Mouse (Mus musculus) adrenal gland, postnatal 4 days (tissue): Measurements from ENCODE around the gene Gm48552. TPM values are rescaled to one million over a fixed set of nuclear protein-coding genes. Genes with fewer than 3 reads are reported as not detected.
A peak's percentile ranks its signal among the peaks of the same experiment; 100 is the strongest.

Experiments
- DNase-seq, 2 experiments: peaks; one replicate each; pipeline ENCODE4 v3.0.0; 2021 to 2022; ENCODE audit warnings: low spot score in 2 of 2, mixed read lengths in 2 of 2
- total RNA-seq, 2 experiments: library from RNA; stranded (reverse); gene quantifications; 2 replicates each; pipeline ENCODE4 v1.2.3; 2021

The Gm48552 gene
- total RNA-seq, 2 experiments from 2014 or later, result 2.6 to 4.1 TPM

DNA sequence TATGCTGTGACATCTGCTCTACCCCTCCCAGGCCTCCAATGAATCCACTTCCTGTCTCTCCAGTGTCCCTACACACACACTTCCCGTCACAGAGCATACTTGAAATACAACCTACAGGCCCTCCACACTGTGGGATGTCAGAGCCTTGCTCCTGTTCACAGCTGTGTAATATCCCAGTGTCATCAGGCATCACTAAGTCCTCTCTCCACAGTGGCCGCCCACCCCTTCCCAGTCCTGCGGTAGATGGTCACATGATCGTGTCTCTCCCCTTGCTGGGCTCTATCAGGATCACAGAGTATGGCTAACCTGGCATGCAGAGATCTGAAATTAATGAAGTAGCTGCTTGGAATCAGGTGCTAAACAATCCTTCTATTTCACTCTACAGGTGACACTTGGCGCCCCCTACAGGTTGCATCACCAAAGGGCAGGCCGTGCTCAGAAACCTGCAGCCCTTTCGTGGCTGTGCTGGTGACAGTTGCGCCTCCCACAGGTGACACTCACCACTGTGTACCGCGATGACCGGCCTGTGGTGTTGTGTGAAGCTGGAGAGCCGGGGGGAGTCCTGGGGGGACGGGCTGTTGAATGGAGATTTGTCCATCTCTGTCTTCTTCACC lies 16.9 kb downstream of the Gm48552 start:
- no peak for DNase-seq

DNA sequence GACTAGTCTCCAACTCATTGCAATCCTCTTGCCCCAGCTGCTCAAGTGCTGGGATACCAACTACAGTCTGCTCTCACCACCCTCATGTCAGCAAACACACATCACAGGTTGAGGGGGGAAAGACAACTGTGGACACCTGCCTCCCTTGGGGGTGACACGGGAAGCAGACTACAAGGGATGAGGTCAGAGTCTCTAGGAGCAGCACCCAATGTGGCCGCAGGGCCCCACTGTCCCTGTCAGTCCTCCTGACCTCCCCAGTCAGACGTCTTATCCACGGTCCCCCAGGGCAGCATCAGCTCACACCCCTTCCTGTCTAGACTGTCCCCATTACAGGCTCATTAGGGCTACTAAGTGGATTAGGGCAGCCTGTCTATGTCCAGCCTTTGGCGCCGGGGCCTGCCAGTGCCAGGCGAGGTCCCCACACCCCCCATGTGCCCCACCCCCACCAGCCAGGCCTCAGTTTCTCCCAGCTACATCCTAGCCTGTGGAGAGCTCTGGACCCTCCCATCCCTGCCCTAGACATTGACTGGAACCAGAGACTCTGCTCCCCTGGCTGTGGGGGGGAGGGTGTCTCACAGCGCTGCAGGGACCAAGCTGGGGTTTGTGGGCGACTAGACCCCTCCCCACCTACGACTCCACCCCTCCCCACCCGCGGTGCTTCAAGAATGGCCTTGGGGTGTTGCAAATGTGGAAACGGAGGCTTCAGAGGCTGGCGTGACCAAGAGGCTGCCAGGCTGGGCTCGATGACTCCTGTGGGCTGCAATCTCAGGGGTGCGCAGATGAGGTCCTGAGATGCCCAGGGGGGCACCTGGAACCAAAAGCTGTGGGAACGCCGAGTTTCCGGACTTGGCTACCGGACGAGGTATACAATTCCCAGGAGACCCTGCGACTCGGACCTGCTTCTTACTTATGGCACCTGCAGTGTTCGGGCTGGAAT lies 18.0 kb downstream of the Gm48552 start:
- DNase-seq, result no peak

- DNase-seq, result no peak
Observed at GRCm38 (mm10) chr10:81407539-81408423, 19.0 kb downstream of the Gm48552 start.

DNA sequence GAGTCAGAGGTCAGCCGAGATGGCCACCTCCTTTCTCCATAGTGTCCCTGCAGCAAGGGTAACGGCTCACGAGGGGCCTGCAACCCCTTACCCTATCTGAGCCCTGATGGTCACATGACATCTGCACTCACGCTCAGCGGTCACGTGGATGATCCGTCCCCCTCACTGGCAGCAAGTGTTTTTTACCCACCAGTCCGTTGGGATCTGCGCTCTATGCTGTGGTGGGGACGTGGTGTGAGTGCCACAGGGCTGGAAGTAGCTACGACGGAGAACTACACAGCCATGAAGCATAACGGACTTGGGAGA lies 19.6 kb downstream of the Gm48552 start:
- no peak for DNase-seq

DNA sequence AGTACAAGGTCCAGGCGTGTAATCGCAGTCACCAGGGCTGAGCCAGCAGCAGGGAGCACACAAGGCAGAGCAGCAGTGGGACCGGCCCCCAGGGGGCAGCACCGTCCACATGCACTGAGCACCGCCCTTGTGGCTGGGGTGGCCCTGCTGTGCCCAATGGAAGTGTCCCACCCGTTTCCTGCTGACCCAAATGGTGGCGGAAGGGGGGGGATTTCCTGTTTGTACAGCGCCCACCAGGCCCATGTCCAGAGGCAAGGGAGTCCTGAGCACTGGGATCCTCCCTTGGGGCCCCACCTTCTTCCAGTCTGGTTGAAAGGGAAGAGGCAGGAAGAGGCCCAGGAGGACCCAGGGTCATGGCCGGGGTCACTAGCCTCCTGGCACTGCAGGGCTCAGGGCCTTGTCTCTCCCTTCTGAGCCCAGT lies 20.1 kb downstream of the Gm48552 start:
- peak in 1 of 2 experiments; percentile 77 for DNase-seq

DNA sequence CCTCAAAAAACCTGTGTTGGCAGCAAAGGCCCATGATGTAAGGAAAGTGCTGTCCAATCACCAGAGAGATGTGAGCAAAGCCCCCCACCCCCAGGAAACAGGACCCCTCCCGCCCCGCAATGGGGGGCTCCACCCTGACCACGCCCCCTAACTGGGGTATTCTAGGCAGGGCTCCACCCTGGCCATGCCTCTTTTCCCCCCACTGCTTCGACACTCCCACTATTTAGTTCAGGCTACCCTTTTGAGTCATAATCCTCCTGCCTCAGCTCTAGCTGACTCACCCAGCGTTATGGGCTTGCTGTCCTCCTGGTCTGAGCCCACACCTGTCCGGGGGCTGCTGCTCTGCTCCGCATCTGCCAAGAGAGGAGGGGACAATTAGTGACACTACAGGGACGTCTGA lies 20.5 kb downstream of the Gm48552 start:
- no peak for DNase-seq

- DNase-seq, result no peak
Observed at GRCm38 (mm10) chr10:81410350-81410749, 21.5 kb downstream of the Gm48552 start.

GRCm38 (mm10) chr10:81410981-81411380 lies 22.2 kb downstream of the Gm48552 start:
- DNase-seq, result no peak

DNA sequence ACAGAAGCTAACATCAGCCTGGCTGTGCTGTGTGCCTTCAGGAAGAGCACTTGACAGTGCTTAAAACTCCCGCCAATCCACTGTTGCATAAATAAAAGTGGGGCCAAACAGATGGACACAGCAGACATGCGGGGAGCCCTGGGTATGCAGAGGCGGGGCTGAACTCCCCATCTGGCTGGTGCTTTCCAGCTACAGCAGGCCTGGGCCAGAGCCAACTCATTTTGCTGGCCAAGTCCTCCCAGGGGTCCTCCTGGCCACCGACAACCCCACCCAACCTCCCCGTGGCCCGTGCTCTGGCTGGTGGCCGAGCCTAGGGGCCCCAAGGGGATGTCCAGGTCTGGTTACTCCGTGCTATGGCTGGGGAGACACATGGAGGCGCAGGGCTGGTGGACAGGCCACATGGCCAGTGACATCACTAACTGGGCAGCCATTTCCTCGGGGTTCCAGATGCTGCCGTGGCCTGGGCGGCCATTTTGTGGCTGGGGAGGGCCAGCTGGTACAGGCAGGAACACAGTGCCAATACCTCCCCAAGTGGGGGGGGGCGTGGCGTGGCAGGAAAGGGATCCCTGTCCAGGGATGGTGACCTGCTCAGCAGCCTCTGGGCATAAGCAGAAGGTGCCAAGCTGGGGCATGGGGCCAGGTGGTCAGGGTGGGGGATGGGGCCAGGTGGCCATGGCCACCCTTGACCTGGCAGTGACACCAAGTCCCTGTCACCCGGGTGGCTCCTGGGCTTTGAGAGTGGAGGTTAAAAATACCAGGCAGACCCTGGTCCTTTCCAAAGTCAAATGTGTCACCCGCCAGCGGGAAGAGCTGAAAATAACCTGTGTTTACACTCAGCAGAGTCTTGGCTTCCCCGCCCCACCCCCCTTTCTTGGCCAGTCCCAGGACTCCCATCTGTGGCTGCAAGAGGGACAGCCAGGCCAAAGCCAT lies 22.9 kb downstream of the Gm48552 start:
- no peak for DNase-seq

- no peak for DNase-seq
Observed at GRCm38 (mm10) chr10:81412586-81413309, 23.9 kb downstream of the Gm48552 start.

- DNase-seq, result peak in 1 of 2 experiments; percentile 70
Observed at GRCm38 (mm10) chr10:81413310-81414261, 24.8 kb downstream of the Gm48552 start.

DNA sequence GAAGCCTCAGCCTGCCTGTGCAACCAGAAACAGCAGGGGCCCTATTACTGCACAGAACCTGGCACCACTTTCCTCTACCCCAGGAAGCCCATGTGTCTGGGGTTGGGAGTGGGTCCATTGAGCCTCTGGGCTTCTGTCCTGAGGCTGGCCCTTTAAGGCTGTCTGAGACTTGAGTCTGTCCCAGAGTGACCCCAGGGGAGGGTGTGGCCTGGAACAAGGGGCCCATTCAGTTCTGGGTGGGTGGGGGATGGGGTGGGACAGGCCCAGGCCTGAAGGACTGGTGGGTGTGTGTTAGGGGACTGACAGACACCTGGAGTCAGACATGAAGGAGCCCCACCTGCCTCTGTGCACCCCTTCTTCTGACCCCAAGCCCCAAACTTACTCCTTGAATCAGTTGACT lies 25.9 kb downstream of the Gm48552 start:
- DNase-seq, result no peak

GRCm38 (mm10) chr10:81415146-81415545 lies 26.3 kb downstream of the Gm48552 start:
- no peak for DNase-seq

DNA sequence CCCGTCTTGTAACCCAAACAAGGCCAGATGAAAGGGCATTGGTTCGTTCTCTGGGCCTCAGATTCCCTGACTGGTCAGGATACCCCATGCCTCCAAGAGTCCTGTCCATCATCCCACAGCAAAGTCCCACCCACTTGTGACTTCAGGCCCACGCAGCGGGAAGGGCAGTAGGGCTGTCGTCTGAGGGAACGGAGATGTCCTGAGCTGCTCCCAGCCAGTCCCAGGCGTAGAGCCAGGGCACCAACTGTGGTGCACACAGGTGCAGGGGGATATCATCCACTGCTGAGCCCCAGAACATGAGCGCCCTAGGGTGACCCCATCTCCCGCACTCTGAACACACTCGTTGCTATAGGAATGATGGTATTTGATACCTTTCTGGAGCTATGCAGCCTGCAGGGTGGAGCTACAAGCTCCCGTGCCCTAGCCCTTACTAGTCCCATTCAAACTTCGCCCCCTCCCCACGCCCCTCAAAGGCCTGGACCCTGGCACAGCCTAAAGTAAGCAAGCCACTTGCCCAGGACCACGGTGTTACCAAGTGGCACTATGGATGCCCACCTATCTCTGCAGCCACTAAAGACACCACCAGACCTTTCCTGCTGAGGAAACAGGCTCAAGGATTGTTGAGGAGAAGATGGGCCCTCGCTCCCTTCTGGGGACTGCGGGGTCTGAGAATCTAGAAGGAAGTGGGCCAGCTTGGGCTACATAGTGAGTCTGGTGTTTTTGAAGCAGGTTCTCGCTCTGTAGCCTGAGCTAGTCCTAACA lies 26.9 kb downstream of the Gm48552 start:
- no peak for DNase-seq

- no peak for DNase-seq
Observed at GRCm38 (mm10) chr10:81416581-81417226, 27.9 kb downstream of the Gm48552 start.

- DNase-seq, result no peak
Observed at GRCm38 (mm10) chr10:81417227-81418215, 28.7 kb downstream of the Gm48552 start.
